Mouse (Mus musculus): ENCODE measurements at regions not wholly inside any gene's neighbourhood (a gene's known extent, or its start where the extent isn't known, plus 50 kb on each side); places are given as distances from the start of the nearest gene placed in this dataset.

- DNase-seq (ENCODE audit: low spot score in 2 of 2): no peak
Measured at GRCm38 (mm10) chrX:18727940-18728710, 266.9 kb upstream of the 4930578C19Rik start.

- no peak for DNase-seq (ENCODE audit: low spot score in 2 of 2)
Measured at GRCm38 (mm10) chrX:18687216-18687615, 226.0 kb upstream of the 4930578C19Rik start.

- DNase-seq (ENCODE audit: low spot score in 2 of 2): peak; percentile 9 to 31
Measured at GRCm38 (mm10) chrX:18667251-18667650, 206.1 kb upstream of the 4930578C19Rik start.

GRCm38 (mm10) chrX:18663101-18663500, 201.9 kb upstream of the 4930578C19Rik start:
- DNase-seq (ENCODE audit: low spot score in 2 of 2): no peak

- no peak for DNase-seq (ENCODE audit: low spot score in 2 of 2)
Measured at GRCm38 (mm10) chrX:18618581-18618980, 157.4 kb upstream of the 4930578C19Rik start.
